Mouse (Mus musculus) fibroblast of lung, adult 2 months (primary cell): ENCODE data around the gene Rybp.

Experiments used
- DNase-seq: peaks from one replicate; pipeline ENCODE4 v3.0.0-alpha.2; 2011; ENCODE audit warnings: low read depth

Rybp gene

DNA sequence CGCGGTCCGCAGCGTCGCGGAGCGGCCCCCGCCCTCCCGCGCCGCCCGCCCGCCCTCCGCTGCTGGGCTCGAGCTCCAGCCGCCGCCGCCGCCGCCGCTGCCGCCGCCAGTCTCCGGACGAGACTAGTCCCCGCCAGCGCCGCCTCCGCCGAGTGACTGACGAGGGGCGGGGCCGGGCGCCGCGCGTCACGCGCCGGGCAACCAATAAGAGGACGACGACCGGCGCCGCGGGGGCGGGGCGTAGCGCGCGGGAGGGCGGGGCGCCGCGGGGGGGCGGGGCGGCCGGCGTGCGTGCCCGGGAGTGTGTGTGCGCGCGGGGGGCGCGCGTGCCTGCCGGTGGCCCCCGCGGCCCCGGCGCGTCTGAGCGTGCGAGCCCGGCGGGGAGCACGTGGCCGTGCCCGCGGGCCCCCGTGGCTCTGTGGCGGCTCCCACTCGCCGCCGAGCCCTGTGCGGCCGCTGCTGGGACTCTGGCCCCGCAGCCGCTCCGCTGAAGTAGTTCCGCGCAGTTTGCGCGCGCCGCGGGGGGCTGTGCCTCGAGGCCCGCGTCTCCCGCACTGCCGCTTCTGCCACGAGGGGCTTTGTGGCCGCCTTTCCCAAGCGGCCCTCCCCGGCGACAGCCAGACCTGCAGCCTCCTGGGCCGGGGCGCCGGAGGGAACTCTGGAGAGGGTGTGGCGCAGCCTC is at the start of gene Rybp:
TSS of gene Rybp (minus strand) at position 152 of the 682 bp plus-strand sequence.
- peak; percentile 46 for DNase-seq

DNA sequence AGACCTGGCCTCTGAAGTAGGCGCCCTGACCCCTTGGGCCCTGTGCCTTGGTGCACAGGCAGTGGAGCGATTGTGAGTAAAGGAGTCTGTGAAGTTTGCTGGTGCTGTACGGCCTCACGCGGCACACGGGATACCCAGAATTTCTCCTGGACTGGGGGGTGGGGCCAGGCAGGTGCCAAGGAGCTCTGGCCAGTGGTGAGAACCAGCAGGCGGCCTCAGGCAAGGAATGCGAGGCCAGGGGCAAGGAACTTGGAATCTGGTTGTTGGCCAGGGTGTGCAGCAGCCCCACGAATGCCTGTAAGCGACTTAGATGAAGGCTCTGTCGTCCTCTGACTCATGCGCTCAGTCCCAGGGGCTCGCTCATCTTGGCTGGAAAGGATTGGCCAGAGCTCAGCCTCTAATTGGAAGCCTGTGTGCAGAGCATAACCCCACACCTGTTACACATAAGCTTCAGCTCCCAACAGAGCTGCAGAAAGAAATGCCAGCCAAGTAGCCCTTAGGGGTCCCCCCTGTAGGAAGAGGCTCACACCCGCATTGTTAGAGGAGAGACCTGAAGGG is 49.4 kb upstream of the Rybp start:
- peak; percentile 40 for DNase-seq

DNA sequence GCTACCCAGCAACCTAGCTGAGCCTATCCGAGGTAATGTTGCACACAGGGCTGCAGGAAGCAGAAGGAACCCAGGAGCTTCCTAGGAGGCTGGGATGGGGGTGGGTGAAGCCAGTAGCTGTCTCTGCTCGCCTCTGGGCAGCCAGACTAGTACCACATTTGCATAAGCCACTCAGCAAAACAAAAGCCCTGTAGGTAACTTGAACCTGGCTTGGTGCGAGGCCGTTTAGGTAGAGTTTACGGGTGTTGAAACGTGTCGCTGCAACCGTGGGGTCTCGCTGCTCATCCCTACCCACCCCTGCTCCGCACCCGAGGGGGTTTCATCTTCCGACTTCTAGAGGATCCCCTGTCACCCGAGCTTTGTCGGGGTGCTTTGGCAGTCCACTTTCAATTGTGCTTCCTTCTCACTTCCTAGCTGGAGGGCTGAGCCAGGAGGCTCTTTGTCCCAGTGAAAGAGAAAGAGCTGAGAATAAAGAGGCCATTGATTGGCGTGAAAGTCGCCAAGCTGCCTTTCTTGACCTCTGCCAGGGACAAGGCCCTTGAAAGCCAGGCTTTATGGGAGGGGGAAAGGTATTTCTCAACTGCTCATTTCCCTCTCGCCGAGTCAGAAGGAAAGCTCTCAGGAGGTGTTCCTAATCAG is 48.3 kb upstream of the Rybp start:
- DNase-seq: no peak

DNA sequence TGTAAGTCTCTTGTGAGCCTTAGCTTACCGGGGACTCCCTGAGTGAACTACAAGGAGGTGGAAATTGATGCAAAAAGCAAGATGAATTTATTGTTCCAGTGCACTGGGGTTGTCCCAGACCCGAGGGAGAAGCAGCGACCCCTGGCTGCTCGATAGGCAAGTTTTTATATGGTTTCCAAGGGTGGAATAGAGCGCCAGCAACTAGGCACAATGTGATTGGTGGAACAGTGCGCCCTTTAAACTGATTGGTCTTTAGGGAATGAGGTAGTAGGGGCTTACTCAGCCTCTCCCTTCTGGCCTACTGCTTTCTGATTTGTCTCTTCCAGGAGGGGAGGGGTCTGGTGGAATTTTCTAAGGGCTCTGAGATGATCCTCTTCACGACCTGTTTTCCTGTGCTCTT is 46.5 kb upstream of the Rybp start:
- DNase-seq: no peak

DNA sequence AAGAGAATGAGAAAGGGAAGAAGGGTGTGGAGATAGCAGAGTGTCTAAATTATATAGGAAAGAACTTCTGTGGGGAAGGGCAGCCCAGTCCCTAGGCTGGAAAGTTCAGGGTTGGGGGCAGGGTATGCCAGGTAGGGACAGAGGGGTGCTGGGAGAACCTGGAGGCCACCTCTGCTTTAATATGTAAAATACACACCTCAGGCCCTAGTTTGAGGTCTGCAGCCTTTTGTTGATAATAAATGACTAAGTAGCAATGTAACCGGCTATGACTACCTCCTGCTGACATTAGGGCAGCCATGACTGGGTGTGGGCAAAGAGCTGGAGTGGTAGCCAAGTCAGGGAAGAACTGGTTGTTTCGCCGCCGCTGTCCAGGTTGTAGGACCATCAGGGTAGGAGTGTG is 45.2 kb upstream of the Rybp start:
- no peak for DNase-seq

DNA sequence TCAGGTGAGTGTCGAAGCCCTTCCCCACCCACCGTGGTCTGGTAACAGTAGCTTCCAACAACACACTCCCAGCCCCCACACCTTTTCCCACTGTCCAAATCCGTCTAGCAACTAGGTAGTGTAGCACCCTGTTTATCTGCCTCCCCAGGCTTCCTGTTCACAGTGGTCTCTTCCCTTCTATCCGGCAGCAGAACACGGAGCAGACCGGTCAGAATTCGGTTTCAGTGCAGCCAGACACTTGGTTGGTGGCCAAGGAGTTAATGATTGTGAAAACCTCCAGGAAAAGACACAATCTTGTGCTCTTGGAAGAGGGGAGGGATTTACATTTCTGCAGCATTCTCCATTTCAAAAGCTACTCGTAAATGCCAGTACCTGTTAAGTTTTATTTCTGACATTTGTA is 44.3 kb upstream of the Rybp start:
- DNase-seq: no peak

DNA sequence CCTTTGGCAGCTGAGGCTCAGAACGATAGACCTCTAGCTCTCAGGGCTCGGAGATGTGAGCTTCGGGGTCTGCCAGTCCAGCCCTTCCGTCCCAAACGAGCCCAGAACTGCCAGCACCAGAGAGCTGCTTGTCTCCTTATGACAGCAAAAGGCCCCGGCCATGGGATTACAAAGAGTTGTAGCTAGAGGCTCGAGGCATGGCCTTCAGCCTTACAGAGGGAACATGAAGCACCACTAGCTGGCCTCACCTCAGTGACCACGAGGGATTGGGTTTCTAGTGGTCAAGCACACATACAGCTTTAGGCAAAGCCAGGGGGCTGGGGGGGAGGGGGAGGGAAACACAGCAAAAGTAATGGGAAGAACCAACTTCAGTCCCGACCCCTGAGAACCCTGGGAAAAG is 43.8 kb upstream of the Rybp start:
- no peak for DNase-seq

DNA sequence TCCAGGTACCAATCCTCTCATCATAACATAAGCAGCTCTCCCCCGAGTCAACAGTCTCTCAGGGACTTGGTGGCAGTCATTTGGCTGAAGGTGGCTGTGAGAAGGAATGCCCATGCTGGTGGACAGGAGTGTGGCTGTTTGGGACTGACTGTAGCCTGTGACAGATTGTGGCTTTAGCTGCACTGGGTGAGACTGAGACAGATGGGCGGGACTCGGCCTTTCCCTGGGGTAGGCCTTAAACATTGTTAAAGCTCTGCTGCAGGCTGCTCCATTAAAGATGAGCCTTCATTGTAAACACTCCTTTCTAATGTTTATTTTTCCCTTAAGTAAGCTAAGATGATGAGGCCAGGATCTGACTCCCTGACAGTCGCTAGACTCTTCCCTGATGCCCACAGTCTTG is 42.3 kb upstream of the Rybp start:
- no peak for DNase-seq

DNA sequence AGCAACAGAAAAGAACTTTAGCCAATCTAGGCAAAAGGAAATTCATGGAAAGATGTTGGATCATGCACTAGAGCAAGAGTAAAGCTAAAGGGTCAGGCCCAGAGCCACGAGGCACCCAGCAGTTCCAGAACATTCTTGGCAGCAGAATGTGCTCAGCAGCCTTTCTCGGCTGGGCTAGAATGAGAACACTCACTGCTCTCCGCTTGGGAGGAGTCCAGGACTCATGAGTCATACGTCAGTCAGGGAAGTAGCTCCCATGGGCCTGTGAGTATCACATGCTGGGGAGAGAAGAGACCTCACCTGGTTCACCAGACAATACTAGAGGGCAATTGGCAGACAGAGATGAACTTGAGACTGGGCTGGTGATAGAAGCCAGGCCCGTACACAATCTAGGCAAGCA is 39.8 kb upstream of the Rybp start:
- peak; percentile 98 for DNase-seq

DNA sequence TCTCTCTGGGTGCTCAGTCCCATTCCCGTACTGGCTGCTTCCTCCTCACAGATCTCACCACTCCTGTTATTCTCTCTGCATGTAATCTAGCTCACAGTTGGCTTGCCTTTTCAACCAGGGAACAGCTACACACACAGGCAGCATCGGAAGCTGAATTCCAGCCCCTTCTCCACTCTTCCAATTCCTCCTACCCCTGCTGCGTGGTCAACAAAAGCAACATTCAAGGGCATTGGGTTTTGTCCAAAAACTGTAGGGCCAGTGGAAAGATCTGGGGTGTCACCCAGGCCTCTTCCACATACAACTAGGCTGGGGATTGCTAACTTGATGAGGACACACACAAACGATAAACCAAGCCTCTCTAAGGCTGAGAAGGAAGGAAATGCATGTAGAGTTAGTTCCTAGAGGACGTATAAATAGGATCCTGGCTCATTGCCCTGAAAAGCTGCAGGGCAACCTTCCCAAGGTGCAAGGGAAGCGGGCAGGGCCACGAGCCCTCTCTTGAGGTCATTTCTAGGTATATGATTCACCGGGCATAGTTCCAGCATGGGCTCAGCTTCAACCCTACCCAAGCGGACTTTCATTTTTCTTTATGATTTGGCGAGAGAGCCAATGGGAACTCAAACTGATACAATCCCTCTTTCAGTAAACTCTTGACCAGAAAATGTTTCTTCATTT is 36.6 kb upstream of the Rybp start:
- DNase-seq: peak; percentile 33

DNA sequence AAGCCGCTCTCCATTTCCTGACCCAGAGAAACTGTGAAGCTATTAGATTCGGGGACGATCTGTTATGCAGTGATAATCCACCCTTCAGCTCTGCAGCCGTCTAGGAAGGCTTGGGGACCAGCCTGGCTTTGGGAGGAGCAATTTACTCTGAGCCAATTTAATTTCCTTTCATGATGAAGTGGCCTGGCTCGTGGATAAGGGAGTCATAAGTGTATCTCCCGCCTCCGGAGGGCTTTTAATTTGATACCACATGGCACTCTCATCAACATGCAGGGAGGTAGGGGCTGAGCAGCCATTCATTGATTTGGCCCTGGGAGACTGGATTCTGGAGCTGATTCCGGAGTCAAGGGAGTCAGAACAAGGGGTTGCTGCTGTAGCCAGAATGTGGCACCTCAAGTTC is 35.3 kb upstream of the Rybp start:
- no peak for DNase-seq

DNA sequence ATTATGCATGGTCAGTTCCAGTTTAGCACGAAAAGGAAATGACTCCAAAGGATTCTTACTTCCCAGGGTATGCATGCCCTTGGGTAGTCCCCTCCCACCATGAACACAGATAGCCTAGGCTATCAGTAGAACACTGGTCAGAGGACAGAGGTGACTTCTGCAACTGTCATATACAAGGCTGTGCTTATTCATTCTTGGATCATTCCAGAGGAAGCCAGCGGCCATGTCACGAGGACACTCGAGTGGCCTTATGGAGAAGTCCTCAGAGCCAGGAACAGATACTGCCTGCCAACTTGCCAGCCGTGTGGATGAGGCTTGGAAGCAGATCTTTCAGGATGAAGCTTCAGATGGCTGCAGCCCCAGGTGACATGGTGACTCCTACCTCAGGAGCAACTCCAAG is 34.9 kb upstream of the Rybp start:
- no peak for DNase-seq

DNA sequence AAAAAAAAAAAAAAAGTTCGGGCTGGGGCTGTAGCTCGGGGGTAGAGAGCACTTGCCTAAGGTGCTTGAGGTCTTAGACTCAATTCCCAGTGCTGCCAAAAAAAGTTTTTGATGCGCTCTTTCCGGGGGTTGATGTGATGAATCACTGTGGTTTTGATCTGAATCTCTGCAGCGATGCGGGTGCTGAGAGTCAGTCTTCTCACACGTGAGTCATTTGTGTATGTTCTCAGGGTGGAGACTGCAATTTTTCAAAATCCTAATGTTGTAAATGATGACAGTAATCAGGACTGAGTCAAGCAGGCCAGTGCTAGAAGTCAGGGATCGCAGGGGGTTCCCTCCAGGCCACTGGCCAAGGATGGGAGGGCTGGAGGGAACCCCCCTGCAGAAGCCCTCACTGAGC is 26.9 kb upstream of the Rybp start:
- peak; percentile 51 for DNase-seq

DNA sequence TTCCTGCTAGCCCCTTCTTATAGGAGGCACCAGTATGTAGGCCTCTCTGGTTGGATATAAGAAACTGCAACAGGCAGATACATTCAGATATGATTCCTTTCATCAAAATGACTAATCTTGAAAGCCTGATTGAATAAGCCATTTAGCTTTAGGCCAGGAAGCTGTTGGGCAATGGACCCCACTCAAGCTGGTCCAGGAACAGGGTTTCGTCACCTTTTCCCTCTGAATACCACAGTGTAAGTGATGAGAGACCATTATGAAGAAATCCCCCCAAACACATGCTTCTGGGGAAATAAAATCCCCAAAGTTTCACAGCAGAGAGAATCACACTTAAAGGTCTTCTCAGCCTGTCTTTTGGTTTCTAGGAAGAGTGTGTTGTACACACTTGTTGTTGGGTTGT is 23.9 kb upstream of the Rybp start:
- peak; percentile 40 for DNase-seq

DNA sequence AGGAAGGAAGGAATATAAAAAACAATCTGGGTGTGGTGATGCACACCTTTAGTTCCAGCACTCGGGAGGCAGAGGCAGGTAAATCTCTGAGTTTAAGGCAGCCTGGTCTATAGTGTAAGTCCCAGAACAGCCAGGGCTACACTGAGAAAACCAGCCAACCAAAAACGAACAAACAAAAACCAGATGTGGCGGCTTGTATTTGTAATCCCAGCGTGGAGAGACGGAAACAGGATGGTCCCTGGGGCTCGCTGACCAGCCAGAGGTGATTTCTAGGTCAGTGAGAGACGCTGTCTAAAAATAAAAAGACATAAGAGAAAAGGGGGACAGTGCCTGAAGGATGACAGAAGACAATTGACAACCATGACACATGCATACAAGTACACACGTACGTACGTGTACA is 17.5 kb upstream of the Rybp start:
- no peak for DNase-seq

DNA sequence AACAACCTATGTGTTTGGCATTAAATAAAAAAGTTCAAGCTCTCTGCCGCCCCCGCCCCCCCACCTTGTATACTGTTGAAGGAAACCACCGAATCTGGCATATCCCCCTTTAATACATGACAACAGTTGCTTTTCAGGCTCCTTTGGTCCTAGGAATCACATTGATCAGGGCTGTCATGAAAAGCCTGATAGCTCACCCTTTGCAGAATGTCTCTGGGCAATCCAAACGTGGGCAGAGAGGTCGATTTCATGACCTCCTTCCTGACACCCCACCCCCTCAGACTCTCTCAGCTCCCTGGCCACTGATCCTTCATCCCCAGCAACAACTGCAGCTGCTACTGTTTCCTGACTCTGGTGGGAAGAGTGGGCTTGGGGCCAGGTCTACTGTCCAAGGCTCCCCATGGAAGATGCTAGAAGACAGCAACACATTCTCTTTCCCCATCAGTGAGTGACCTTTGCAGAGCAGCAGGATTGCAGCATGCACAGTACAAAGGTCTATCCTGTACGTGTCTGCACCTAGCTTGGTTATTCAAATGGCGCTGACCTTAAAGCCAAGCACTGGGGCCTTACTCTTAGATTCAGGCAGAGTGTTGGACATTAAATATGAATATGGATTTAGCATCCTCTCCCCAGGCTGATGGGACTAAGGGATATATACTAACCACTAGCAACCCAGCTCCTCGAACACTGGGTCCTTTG is 14.3 kb upstream of the Rybp start:
- DNase-seq: no peak

DNA sequence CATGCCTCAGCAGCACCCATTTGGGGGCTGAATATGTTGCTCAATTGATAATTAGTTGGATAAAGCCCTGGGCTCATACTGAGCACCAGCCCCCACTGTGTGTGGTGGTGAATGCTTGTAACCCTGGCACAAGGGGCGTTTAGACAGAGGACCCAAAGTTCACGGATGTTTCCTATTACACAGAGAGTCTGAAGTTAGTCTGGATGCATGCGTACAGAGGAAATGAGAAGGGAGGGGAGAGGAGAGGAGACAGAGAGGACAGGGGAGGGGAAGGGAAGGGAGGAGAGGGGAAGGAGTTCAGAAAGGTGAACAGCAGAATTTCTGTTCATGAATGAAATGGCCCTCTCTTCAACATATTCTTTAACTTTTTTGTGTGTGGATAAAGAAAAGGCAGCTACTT is 13.5 kb upstream of the Rybp start:
- DNase-seq: no peak

DNA sequence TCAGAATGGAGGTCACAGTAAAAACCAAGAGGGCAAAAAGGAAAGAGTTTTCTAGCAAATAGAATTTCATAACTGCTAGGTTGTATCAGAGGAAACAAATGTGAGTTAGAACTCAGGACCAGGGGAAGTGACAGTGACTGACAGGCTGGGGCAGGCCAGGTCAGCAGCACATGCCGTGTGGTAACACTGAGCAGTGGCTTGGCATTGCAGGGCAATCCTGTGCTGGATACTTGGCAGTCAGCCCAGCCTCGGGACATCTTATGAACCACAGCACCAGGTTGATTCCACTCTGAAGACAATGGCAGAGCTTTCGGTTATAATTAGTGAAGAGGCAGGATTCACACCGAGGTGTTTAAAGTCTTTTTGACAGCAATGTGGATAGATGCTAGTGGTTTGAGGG is 11.7 kb upstream of the Rybp start:
- DNase-seq: no peak

DNA sequence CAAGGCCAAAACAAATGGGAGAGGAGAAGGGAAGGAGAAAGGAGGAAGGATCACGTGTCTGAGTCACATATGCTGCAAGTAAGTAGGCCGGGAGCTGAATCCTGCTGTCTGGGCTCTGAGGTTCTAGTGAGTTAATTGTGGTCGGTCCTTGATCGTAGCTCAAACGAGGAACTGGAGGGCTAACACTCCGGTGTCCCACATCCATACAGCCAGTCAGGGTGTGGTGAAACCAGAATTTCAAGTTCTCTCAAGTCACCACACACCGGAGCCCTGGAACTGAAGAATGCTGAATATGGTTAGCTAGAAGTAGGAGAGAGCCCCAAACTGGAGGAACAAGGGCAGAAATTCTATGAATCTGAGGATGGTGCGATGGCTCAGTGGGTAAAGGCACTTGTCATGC is 10.3 kb upstream of the Rybp start:
- no peak for DNase-seq

DNA sequence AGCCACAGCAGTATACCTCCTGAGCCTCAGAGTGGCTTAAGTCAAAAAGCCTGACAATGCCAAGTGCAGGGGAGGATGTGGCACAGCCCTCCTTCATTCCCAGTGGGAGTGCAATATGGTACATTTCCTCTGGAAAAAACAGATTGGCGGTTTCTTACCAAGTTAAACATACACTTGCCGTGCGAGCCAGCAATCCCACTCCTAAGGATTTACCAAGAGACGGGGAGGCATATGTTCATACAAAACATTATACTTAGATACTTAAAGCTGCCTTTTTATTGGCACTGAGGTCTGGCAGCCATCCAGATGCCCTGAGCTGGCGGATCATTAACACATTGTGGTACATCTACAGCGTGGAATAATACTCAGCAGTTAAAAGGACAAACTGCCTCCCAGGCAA is 5.1 kb upstream of the Rybp start:
- no peak for DNase-seq

DNA sequence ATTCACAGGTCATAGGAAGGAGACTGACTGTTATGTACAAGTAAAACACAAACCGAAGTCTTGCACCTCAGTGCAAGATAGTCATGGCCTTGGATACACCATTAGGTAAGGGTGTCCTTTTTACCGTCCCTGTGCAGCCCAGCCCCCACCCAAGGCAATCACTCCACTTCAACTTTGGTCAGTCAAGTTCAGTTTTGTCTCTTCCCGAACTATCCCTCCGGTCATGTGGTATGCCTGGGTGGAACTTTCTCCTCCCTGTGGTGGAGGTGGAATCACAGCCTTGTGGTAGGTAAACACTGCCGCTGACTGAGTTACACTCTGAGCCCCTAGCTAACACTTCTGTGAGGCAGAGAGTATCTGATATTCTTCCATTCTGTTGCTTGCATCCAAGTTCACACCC is 1.8 kb upstream of the Rybp start:
- no peak for DNase-seq

DNA sequence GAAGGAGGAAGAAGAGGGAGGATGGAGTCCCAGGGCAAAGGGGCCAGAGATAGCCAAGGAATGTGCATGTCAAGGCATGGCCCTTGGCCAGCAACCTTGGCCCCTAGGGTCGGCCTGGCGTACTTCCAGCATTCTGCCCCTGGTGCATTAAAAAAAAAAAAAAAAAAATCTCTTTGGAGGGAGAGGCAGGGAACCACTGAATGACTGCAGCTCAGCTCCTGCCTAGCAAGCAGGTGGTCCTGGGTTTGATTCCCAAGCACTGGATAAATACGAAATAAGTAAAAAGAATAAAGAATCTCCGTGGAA is 1.4 kb upstream of the Rybp start:
- no peak for DNase-seq
